Mouse (Mus musculus): ENCODE results near the gene Gna11. TPM values are rescaled to one million over a fixed set of nuclear protein-coding genes. Genes with fewer than 3 reads are reported as not detected.

Gene Gna11
- polyA plus RNA-seq, 1 experiment, result 32.0 TPM

- Histone ChIP-seq H3K9me3 (replicated peaks; ENCODE audit: control insufficient read depth, insufficient read depth, low read length, poor library complexity, severe bottlenecking) (no peaks in the 10 kb centered on the region), H3K9ac (ENCODE audit: low read depth, poor library complexity, severe bottlenecking) (no peak overlapping the region), H3K4me3 (ENCODE audit: low read depth, low read length) (no peak overlapping the region), H3K27ac (ENCODE audit: insufficient read depth, low read length) (no peak overlapping the region), H3K4me1 (ENCODE audit: control insufficient read depth, insufficient read depth, low read length) (no peaks in the 10 kb centered on the region), H3K27me3 (ENCODE audit: control insufficient read depth, insufficient read depth, low read length, poor library complexity, severe bottlenecking) (no peaks in the 10 kb centered on the region), H3K36me3 (ENCODE audit: control insufficient read depth, insufficient read depth, low read length, poor library complexity, severe bottlenecking) (no peaks in the 10 kb centered on the region)
- TF ChIP-seq CTCF (IDR thresholded peaks at IDR 0.05; ENCODE audit: low read depth, low read length), result no peak
- TF ChIP-seq POLR2A (IDR thresholded peaks at IDR 0.05; ENCODE audit: insufficient read depth, low read length), result no peak
- TF ChIP-seq EP300 (IDR thresholded peaks at IDR 0.05; ENCODE audit: insufficient read depth, low read depth, low read length), result no peak
Observed at GRCm38 (mm10) chr10:81583347-81583746, 38.4 kb upstream of the Gna11 start.

GRCm38 (mm10) chr10:81580441-81581070 is 35.6 kb upstream of the Gna11 start:
- no peak overlapping the region for H3K27ac ChIP-seq (ENCODE audit: insufficient read depth, low read length)
- TF ChIP-seq EP300 (IDR thresholded peaks at IDR 0.05; ENCODE audit: insufficient read depth, low read depth, low read length) (no peak), CTCF (IDR thresholded peaks at IDR 0.05; ENCODE audit: low read depth, low read length) (no peak), POLR2A (IDR thresholded peaks at IDR 0.05; ENCODE audit: insufficient read depth, low read length) (no peak)
- H3K4me3 ChIP-seq (ENCODE audit: low read depth, low read length), result 0 out of 2 replicates have a peak overlapping the region, but pooled peaks have one; percentile 11
- no peaks in the 10 kb centered on the region for H3K27me3 ChIP-seq (ENCODE audit: control insufficient read depth, insufficient read depth, low read length, poor library complexity, severe bottlenecking)
- H3K4me1 ChIP-seq (ENCODE audit: control insufficient read depth, insufficient read depth, low read length), result peaks cover 1% of the 10 kb centered on the region
- no peaks in the 10 kb centered on the region for H3K36me3 ChIP-seq (ENCODE audit: control insufficient read depth, insufficient read depth, low read length, poor library complexity, severe bottlenecking)
- no peak overlapping the region for H3K9ac ChIP-seq (ENCODE audit: low read depth, poor library complexity, severe bottlenecking)
- H3K9me3 ChIP-seq (replicated peaks; ENCODE audit: control insufficient read depth, insufficient read depth, low read length, poor library complexity, severe bottlenecking), result no peaks in the 10 kb centered on the region

GRCm38 (mm10) chr10:81579967-81580366 is 35.0 kb upstream of the Gna11 start:
- TF ChIP-seq EP300 (IDR thresholded peaks at IDR 0.05; ENCODE audit: insufficient read depth, low read depth, low read length) (no peak), CTCF (IDR thresholded peaks at IDR 0.05; ENCODE audit: low read depth, low read length) (no peak), POLR2A (IDR thresholded peaks at IDR 0.05; ENCODE audit: insufficient read depth, low read length) (no peak)
- Histone ChIP-seq H3K4me1 (ENCODE audit: control insufficient read depth, insufficient read depth, low read length) (peaks cover 3% of the 10 kb centered on the region), H3K9me3 (replicated peaks; ENCODE audit: control insufficient read depth, insufficient read depth, low read length, poor library complexity, severe bottlenecking) (no peaks in the 10 kb centered on the region), H3K9ac (ENCODE audit: low read depth, poor library complexity, severe bottlenecking) (no peak overlapping the region), H3K27me3 (ENCODE audit: control insufficient read depth, insufficient read depth, low read length, poor library complexity, severe bottlenecking) (no peaks in the 10 kb centered on the region), H3K4me3 (ENCODE audit: low read depth, low read length) (0 out of 2 replicates have a peak overlapping the region, but pooled peaks have one; percentile 11), H3K27ac (ENCODE audit: insufficient read depth, low read length) (no peak overlapping the region), H3K36me3 (ENCODE audit: control insufficient read depth, insufficient read depth, low read length, poor library complexity, severe bottlenecking) (no peaks in the 10 kb centered on the region)

GRCm38 (mm10) chr10:81575695-81576094 is 30.7 kb upstream of the Gna11 start:
- TF ChIP-seq CTCF (IDR thresholded peaks at IDR 0.05; ENCODE audit: low read depth, low read length) (no peak), POLR2A (IDR thresholded peaks at IDR 0.05; ENCODE audit: insufficient read depth, low read length) (no peak), EP300 (IDR thresholded peaks at IDR 0.05; ENCODE audit: insufficient read depth, low read depth, low read length) (no peak)
- Histone ChIP-seq H3K4me3 (ENCODE audit: low read depth, low read length) (peak overlapping the region; percentile 74), H3K4me1 (ENCODE audit: control insufficient read depth, insufficient read depth, low read length) (peaks cover 3% of the 10 kb centered on the region), H3K27me3 (ENCODE audit: control insufficient read depth, insufficient read depth, low read length, poor library complexity, severe bottlenecking) (no peaks in the 10 kb centered on the region), H3K9me3 (replicated peaks; ENCODE audit: control insufficient read depth, insufficient read depth, low read length, poor library complexity, severe bottlenecking) (no peaks in the 10 kb centered on the region), H3K9ac (ENCODE audit: low read depth, poor library complexity, severe bottlenecking) (peak overlapping the region; percentile 69), H3K36me3 (ENCODE audit: control insufficient read depth, insufficient read depth, low read length, poor library complexity, severe bottlenecking) (no peaks in the 10 kb centered on the region), H3K27ac (ENCODE audit: insufficient read depth, low read length) (no peak overlapping the region)

- H3K27ac ChIP-seq (ENCODE audit: insufficient read depth, low read length), result no peak overlapping the region
- H3K4me3 ChIP-seq (ENCODE audit: low read depth, low read length), result peak overlapping the region; percentile 74
- no peaks in the 10 kb centered on the region for H3K9me3 ChIP-seq (replicated peaks; ENCODE audit: control insufficient read depth, insufficient read depth, low read length, poor library complexity, severe bottlenecking)
- H3K36me3 ChIP-seq (ENCODE audit: control insufficient read depth, insufficient read depth, low read length, poor library complexity, severe bottlenecking), result no peaks in the 10 kb centered on the region
- no peaks in the 10 kb centered on the region for H3K27me3 ChIP-seq (ENCODE audit: control insufficient read depth, insufficient read depth, low read length, poor library complexity, severe bottlenecking)
- TF ChIP-seq CTCF (IDR thresholded peaks at IDR 0.05; ENCODE audit: low read depth, low read length) (no peak), POLR2A (IDR thresholded peaks at IDR 0.05; ENCODE audit: insufficient read depth, low read length) (no peak), EP300 (IDR thresholded peaks at IDR 0.05; ENCODE audit: insufficient read depth, low read depth, low read length) (no peak)
- peaks cover 3% of the 10 kb centered on the region for H3K4me1 ChIP-seq (ENCODE audit: control insufficient read depth, insufficient read depth, low read length)
- H3K9ac ChIP-seq (ENCODE audit: low read depth, poor library complexity, severe bottlenecking), result peak overlapping the region; percentile 69
Observed at GRCm38 (mm10) chr10:81575208-81575631, 30.2 kb upstream of the Gna11 start.
